Mouse (Mus musculus): ENCODE results near the gene Naa20. TPM values are rescaled to one million over a fixed set of nuclear protein-coding genes. Genes with fewer than 3 reads are reported as not detected.

The Naa20 gene
- polyA plus RNA-seq, 1 experiment from 2014 or later, result 122 TPM

DNA sequence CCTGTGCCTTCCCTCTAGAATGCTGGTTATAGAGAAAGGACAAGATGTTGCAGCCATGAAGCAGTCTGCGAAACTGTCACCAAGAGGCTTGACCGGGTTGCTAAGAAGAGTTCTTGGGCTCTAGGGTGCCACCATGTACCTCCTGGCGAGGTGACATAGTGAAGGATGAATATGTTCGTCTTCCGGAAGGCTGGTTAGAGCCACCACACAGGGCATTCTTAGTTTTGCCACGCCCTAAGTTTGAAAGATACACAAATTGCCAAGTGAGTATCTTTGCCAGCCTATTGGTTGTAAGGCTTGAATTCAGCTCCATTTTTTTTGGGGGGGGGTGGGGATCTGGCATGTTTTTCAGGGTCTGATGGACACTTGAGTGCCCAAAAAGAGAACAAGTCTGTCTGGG is 56.2 kb downstream of the Naa20 start:
- Histone ChIP-seq H3K4me1 (ENCODE audit: control insufficient read depth, insufficient read depth, low read length) (no peaks in the 10 kb centered on the region), H3K27me3 (ENCODE audit: control insufficient read depth, insufficient read depth, low read depth, low read length) (no peaks in the 10 kb centered on the region), H3K4me3 (ENCODE audit: low read depth, low read length) (no peak overlapping the region), H3K9me3 (replicated peaks; ENCODE audit: control insufficient read depth, low read length, poor library complexity, severe bottlenecking) (no peaks in the 10 kb centered on the region), H3K9ac (ENCODE audit: low read depth, low read length) (no peak overlapping the region), H3K27ac (ENCODE audit: low read length) (no peak overlapping the region), H3K4me2 (ENCODE audit: low read length) (no peak overlapping the region), H3K36me3 (ENCODE audit: control insufficient read depth, insufficient read depth, low read length) (no peaks in the 10 kb centered on the region)
- 73% methylated on average over 6 of the region's 6 CpGs for WGBS
- ATAC-seq, result no peak

DNA sequence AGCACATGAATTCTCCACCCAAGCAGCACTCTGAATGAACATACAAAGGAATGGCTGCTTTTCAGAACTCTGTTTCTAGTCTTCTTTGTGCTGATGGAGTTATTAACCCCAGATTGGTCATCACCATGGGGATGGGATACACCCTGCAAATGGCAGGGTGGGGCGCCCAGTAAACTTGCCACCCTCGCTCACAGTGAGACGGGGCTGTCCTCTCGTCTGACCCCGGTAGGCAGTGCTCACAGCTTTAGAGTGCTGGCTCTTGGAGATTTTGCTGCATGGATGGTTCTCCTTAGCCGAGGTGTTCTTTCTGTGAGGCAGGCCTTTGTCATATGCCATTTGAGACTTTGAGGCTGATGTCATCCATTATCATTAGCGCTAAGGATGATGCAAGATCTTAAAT is 56.7 kb downstream of the Naa20 start:
- no peak overlapping the region for H3K4me3 ChIP-seq (ENCODE audit: low read depth, low read length)
- no peaks in the 10 kb centered on the region for H3K27me3 ChIP-seq (ENCODE audit: control insufficient read depth, insufficient read depth, low read depth, low read length)
- ATAC-seq, result no peak
- no peak overlapping the region for H3K27ac ChIP-seq (ENCODE audit: low read length)
- no peaks in the 10 kb centered on the region for H3K9me3 ChIP-seq (replicated peaks; ENCODE audit: control insufficient read depth, low read length, poor library complexity, severe bottlenecking)
- no peaks in the 10 kb centered on the region for H3K36me3 ChIP-seq (ENCODE audit: control insufficient read depth, insufficient read depth, low read length)
- 52% methylated on average over 7 of the region's 7 CpGs for WGBS
- H3K9ac ChIP-seq (ENCODE audit: low read depth, low read length), result no peak overlapping the region
- no peak overlapping the region for H3K4me2 ChIP-seq (ENCODE audit: low read length)
- H3K4me1 ChIP-seq (ENCODE audit: control insufficient read depth, insufficient read depth, low read length), result no peaks in the 10 kb centered on the region

DNA sequence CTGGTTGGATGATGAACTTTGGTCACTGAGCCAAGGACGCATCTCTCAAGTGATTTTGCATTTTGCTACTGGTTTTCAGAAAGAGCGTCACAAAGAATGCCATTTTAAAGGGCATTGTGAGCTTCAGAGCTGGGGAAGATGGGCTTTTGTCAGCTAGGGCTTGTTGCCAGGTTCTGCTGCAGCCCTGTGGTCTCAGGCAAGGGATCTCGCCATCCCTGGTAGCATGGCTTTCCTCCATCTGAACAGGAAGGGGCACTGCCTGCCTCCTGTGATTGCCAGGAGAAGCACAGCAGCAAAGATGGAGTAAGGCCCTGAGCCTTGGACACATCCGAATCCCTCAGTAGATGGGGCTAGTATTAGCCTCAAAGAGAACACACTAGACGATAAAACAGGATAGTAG is 60.0 kb downstream of the Naa20 start:
- no peaks in the 10 kb centered on the region for H3K9me3 ChIP-seq (replicated peaks; ENCODE audit: control insufficient read depth, low read length, poor library complexity, severe bottlenecking)
- 73% methylated on average over 5 of the region's 5 CpGs for WGBS
- no peak overlapping the region for H3K27ac ChIP-seq (ENCODE audit: low read length)
- H3K4me1 ChIP-seq (ENCODE audit: control insufficient read depth, insufficient read depth, low read length), result no peaks in the 10 kb centered on the region
- ATAC-seq, result no peak
- no peak overlapping the region for H3K4me2 ChIP-seq (ENCODE audit: low read length)
- no peaks in the 10 kb centered on the region for H3K36me3 ChIP-seq (ENCODE audit: control insufficient read depth, insufficient read depth, low read length)
- H3K27me3 ChIP-seq (ENCODE audit: control insufficient read depth, insufficient read depth, low read depth, low read length), result no peaks in the 10 kb centered on the region
- H3K4me3 ChIP-seq (ENCODE audit: low read depth, low read length), result no peak overlapping the region
- no peak overlapping the region for H3K9ac ChIP-seq (ENCODE audit: low read depth, low read length)

Small RNA genes lying within 50 kb of the gene (microRNA-seq; reads per million reads assigned to microRNA genes)
- gene Gm25026, result not detected

Other genes starting within 250 kb of the Naa20 start
- 16.1 and 17.0 TPM in 2 replicates for gene Rin2, start 226.9 kb upstream of the Naa20 start, polyA plus RNA-seq (2015; fragmentation: Nextera tagmentation; extraction: Ambion mirVana)
- gene Cfap61, start 32.7 kb downstream of the Naa20 start, polyA plus RNA-seq (2015; fragmentation: Nextera tagmentation; extraction: Ambion mirVana), result 2.9 and 4.7 TPM in 2 replicates
- gene Crnkl1, start 32.9 kb downstream of the Naa20 start, polyA plus RNA-seq (2015; fragmentation: Nextera tagmentation; extraction: Ambion mirVana), result 19.1 and 24.6 TPM in 2 replicates